Mouse (Mus musculus) forebrain, embryonic 14.5 days (tissue): ENCODE measurements around the gene Kctd21. TPM values are rescaled to one million over a fixed set of nuclear protein-coding genes. Genes with fewer than 3 reads are reported as not detected.

Experiments
- ATAC-seq: fragments of 200-750 bp; cut with Nextera tagmentation; 2 replicates; pipeline ENCODE4 v1.8.0; 2017; ENCODE audit warnings: mild to moderate bottlenecking, moderate library complexity
- DNase-seq: peaks from one replicate; pipeline ENCODE4 v3.0.0-alpha.2; 2015; ENCODE audit warnings: low spot score
- H3K27ac ChIP-seq: fragments of 300-500 bp; sonication (generic); 2 replicates; pipeline ENCODE4 v1.5.1; 2014; ENCODE audit warnings: low read depth, mild to moderate bottlenecking, control low read depth, low read length, moderate library complexity
- H3K27me3 ChIP-seq: fragments of 300-500 bp; sonication (generic); replicated peaks from 2 replicates; pipeline ENCODE4 v1.6.1; 2014; ENCODE audit warnings: low read length, control low read depth, mixed read lengths; ENCODE audit not compliant: control insufficient read depth, insufficient read depth
- H3K36me3 ChIP-seq: fragments of 300-500 bp; sonication (generic); 2 replicates; pipeline ENCODE4 v1.6.1; 2014; ENCODE audit warnings: low read length, control low read depth; ENCODE audit not compliant: control insufficient read depth, insufficient read depth
- H3K4me1 ChIP-seq: fragments of 300-500 bp; sonication (generic); 2 replicates; pipeline ENCODE4 v1.6.1; 2014; ENCODE audit warnings: antibody characterized with exemption, low read length, control low read depth; ENCODE audit not compliant: control insufficient read depth, insufficient read depth
- H3K4me2 ChIP-seq: fragments of 300-500 bp; sonication (generic); 2 replicates; pipeline ENCODE4 v1.6.1; 2014; ENCODE audit warnings: mild to moderate bottlenecking, control low read depth, low read length
- H3K4me3 ChIP-seq: fragments of 300-500 bp; sonication (generic); 2 replicates; pipeline ENCODE4 v1.5.1; 2014; ENCODE audit warnings: low read depth, low read length, control low read depth
- H3K9ac ChIP-seq: fragments of 300-500 bp; sonication (generic); 2 replicates; pipeline ENCODE4 v1.6.1; 2014; ENCODE audit warnings: mild to moderate bottlenecking, low read length, control low read depth, moderate library complexity
- H3K9me3 ChIP-seq: fragments of 300-500 bp; sonication (generic); replicated peaks from 2 replicates; pipeline ENCODE4 v1.6.1; 2016; ENCODE audit warnings: low read length, control low read depth, mixed read lengths; ENCODE audit not compliant: control insufficient read depth
- WGBS: fragments of 180-500 bp; shearing (Covaris S2); extraction: QIAGEN DNeasy Blood & Tissue Kit; methylation state at CpG from one replicate; pipeline ENCODE4 v1.1.7; 2014; 5-methylcytosine and 5-hydroxymethylcytosine counted together
- polyA plus RNA-seq: library from polyadenylated mRNA; unstranded; fragments of >200 nt; fragmentation: Nextera tagmentation; extraction: Ambion mirVana; gene quantifications from 2 replicates; pipeline ENCODE4 v1.2.1, GENCODE M21; 2014

Kctd21 gene
- polyA plus RNA-seq, 1 experiment from 2014 or later = 7.5 TPM

DNA sequence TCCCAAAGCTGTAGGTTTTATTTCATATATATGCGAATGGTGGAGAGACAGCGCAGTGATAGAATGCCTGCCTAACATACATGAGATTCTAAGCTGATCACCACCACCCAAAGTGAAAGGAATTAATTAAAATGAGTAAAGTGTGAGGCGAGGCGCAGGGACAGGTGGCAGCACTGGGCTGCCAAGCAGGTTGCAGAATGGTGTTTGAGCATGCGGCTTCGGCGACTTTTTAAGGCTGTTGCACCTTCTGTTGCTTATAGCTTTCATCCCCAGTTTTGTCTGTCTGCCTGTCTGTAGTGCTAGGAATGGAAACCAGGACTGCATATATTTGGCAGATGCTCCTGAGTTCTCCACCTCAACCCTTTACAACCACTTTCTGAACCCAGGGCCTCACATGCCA lies 7.5 kb downstream of the Kctd21 start:
- no peak overlapping the region for H3K9ac ChIP-seq
- no peaks in the 10 kb centered on the region; the same call in 1 of the 2 replicates for H3K4me1 ChIP-seq
- H3K27me3 ChIP-seq = no peaks in the 10 kb centered on the region
- 76% methylated on average over 7 of the region's 7 CpGs for WGBS
- peak; percentile 62 for DNase-seq
- peak; percentile 70 for ATAC-seq
- no peak overlapping the region for H3K4me3 ChIP-seq
- no peak overlapping the region for H3K4me2 ChIP-seq
- H3K27ac ChIP-seq = peak overlapping the region; percentile 52; the same call in 1 of the 2 replicates
- H3K36me3 ChIP-seq = no peaks in the 10 kb centered on the region
- no peaks in the 10 kb centered on the region for H3K9me3 ChIP-seq

DNA sequence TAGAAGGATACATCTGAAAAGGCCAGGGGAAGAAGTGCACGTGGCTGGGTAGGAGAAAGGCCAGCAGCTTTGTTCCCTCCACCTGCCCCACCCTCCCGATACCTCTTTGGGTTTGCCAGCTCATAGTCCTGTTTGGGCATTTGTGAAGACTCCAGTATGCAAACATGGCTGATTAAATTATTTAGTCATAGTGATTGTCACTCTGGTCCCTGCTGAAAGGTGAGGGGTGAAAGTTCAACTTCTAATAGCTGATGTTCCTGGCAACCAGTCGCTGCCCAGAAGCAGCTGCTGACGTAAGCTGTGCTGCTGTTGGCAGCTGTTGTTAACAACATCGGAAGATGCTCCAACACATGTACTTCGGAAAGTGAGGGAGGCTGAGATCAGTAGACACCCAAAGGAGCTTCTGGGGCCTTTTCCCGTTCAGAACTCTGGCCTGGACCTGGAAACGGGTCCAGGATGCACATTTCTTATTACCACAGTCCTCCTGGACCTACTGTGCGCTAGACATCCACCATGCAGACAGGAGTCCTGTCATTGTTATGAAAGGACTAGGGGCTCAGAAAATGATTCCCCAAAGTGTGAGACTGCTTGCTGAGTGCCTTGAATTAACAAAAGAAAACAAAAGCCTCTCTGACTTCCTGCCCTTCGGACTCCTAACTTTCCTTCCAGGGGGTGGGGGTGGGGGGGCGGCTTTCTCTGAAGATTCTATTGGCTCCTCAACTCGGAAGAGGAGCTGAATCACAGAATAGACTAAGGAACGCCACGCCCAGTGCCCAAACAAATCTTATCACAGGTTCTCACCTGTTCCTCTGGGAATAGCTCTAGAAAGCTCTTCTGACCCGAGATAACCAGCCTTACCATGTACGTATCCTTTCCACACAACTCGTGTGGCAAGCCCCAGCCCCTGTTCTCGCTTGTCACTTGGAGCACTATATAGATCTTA lies 9.1 kb downstream of the Kctd21 start:
- no peaks in the 10 kb centered on the region for H3K9me3 ChIP-seq
- no peak overlapping the region for H3K4me3 ChIP-seq
- no peak overlapping the region for H3K4me2 ChIP-seq
- WGBS = 67% methylated on average over 18 of the region's 18 CpGs
- H3K4me1 ChIP-seq = no peaks in the 10 kb centered on the region; the same call in 1 of the 2 replicates
- no peaks in the 10 kb centered on the region for H3K36me3 ChIP-seq
- no peak overlapping the region for H3K9ac ChIP-seq
- no peaks in the 10 kb centered on the region for H3K27me3 ChIP-seq
- no peak overlapping the region for H3K27ac ChIP-seq
- ATAC-seq = no peak
- DNase-seq = no peak

GRCm38 (mm10) chr7:97342961-97343360 lies 10.8 kb downstream of the Kctd21 start:
- Histone ChIP-seq H3K9ac (no peak overlapping the region), H3K9me3 (no peaks in the 10 kb centered on the region), H3K27ac (no peak overlapping the region), H3K4me1 (no peaks in the 10 kb centered on the region; the same call in 1 of the 2 replicates), H3K4me3 (no peak overlapping the region), H3K27me3 (no peaks in the 10 kb centered on the region), H3K36me3 (no peaks in the 10 kb centered on the region), H3K4me2 (no peak overlapping the region)
- DNase-seq (no peak), ATAC-seq (no peak)
- 80% methylated on average over 2 of the region's 2 CpGs for WGBS

GRCm38 (mm10) chr7:97344655-97345054 lies 12.5 kb downstream of the Kctd21 start:
- Histone ChIP-seq H3K27me3 (no peaks in the 10 kb centered on the region), H3K27ac (peak overlapping the region; percentile 61), H3K4me3 (no peak overlapping the region), H3K4me1 (no peaks in the 10 kb centered on the region), H3K4me2 (no peak overlapping the region), H3K9ac (no peak overlapping the region), H3K36me3 (no peaks in the 10 kb centered on the region), H3K9me3 (no peaks in the 10 kb centered on the region)
- ATAC-seq = no peak
- WGBS = 81% methylated on average over 2 of the region's 2 CpGs
- no peak for DNase-seq

- no peaks in the 10 kb centered on the region for H3K9me3 ChIP-seq
- H3K27me3 ChIP-seq = no peaks in the 10 kb centered on the region
- WGBS = 53% methylated on average over 10 of the region's 10 CpGs
- no peak overlapping the region for H3K4me3 ChIP-seq
- no peaks in the 10 kb centered on the region for H3K4me1 ChIP-seq
- ATAC-seq = peak; percentile 93
- H3K36me3 ChIP-seq = no peaks in the 10 kb centered on the region
- no peak overlapping the region for H3K9ac ChIP-seq
- 0 out of 2 replicates have a peak overlapping the region, but pooled peaks have one; percentile 6 for H3K4me2 ChIP-seq
- DNase-seq = peak; percentile 91
- peak overlapping the region; percentile 75 for H3K27ac ChIP-seq
These were observed 13.2 kb downstream of the Kctd21 start for GRCm38 (mm10) chr7:97345229-97345871.

GRCm38 (mm10) chr7:97346111-97346821 lies 14.1 kb downstream of the Kctd21 start:
- Histone ChIP-seq H3K9me3 (no peaks in the 10 kb centered on the region), H3K27ac (peak overlapping the region; percentile 75), H3K36me3 (no peaks in the 10 kb centered on the region), H3K4me1 (no peaks in the 10 kb centered on the region), H3K27me3 (no peaks in the 10 kb centered on the region), H3K4me2 (no peak overlapping the region), H3K9ac (no peak overlapping the region), H3K4me3 (no peak overlapping the region)
- no peak for ATAC-seq
- 66% methylated on average over 9 of the region's 9 CpGs for WGBS
- DNase-seq = no peak

DNA sequence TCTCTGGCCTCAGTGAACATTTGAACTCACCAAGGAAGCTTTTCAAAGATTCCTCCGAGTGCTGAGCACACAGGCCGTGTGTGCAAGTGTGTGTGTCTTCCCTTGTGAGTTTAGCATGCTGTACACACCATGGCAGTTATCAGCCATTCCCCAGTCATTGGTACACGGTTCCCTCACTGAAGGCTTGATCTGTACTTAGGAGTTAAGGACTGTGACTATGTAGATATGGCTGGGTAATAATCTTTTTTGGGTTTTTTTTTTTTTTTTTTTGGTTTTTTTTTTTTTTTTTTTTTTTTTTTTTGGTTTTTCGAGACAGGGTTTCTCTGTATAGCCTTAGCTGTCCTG lies 14.7 kb downstream of the Kctd21 start:
- H3K27ac ChIP-seq = no peak overlapping the region
- 69% methylated on average over 3 of the region's 4 CpGs for WGBS

DNA sequence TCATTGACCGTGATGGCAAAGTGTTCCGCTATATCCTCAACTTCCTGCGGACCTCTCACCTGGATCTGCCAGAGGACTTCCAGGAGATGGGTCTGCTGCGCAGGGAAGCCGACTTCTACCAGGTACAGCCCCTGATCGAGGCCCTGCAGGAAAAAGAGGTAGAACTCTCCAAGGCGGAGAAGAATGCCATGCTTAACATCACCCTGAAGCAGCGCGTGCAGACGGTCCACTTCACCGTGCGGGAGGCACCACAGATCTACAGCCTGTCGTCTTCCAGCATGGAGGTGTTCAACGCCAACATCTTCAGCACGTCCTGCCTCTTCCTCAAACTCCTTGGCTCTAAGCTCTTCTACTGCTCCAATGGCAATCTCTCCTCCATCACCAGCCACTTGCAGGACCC lies 15.3 kb downstream of the Kctd21 start:
- no peak overlapping the region for H3K4me3 ChIP-seq
- no peaks in the 10 kb centered on the region for H3K27me3 ChIP-seq
- H3K9ac ChIP-seq = no peak overlapping the region
- H3K36me3 ChIP-seq = no peaks in the 10 kb centered on the region
- H3K9me3 ChIP-seq = no peaks in the 10 kb centered on the region
- 96% methylated on average over 15 of the region's 15 CpGs for WGBS
- H3K27ac ChIP-seq = no peak overlapping the region
- H3K4me1 ChIP-seq = no peaks in the 10 kb centered on the region
- ATAC-seq (no peak), DNase-seq (no peak)
- no peak overlapping the region for H3K4me2 ChIP-seq

More for the DNA sequence above, 14.7 kb downstream of the Kctd21 start:
- no peak for ATAC-seq
- Histone ChIP-seq H3K4me1 (no peaks in the 10 kb centered on the region), H3K27me3 (no peaks in the 10 kb centered on the region), H3K36me3 (no peaks in the 10 kb centered on the region), H3K9me3 (no peaks in the 10 kb centered on the region), H3K4me2 (no peak overlapping the region), H3K9ac (no peak overlapping the region), H3K4me3 (no peak overlapping the region)
- DNase-seq = no peak
